Mouse (Mus musculus): ENCODE results near the gene Gm7102. TPM values are rescaled to one million over a fixed set of nuclear protein-coding genes. Genes with fewer than 3 reads are reported as not detected.
"Not testable (repeated sequence)": the region's sequence is repeated elsewhere in the genome, so short reads cannot be mapped to it uniquely, and the experiment has no call there.

Gene Gm7102
- 0.16 and 0.37 TPM in 2 replicates for polyA plus RNA-seq (2014; fragmentation: Nextera tagmentation; extraction: Ambion mirVana)

DNA sequence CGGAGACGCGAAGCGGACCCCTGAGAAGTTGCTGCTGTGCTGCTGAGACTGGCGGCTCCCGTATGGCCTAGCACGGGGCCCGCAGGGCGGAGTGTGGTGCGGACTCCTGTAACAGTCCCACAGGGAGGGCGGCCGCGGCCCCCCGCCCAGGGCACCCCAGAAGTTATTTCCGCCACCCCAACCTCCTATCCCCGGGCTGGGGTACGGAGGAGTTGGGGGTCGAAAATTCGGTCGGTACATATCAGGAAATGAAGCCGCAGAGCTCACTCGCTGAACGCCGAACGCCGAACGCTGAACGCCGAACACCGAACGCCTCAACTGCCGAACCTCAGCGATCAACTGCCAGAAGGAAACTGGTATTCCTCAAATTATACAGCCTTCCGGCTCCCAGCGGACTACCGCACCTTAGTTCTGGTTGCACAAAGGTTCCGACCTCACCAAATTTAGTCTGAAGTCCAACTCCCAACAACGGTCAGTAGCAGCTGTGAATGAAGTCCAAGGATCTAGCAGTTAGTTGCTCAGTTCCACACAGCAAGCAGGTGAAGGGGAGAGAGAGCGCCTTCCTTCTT, at the start of gene Gm7102:
TSS of gene Gm7102 (minus strand) at position 554 of the 569 bp plus-strand sequence.
- H3K4me1 ChIP-seq (ENCODE audit: insufficient read depth) = no peaks in the 10 kb centered on the region
- no peaks in the 10 kb centered on the region for H3K36me3 ChIP-seq (ENCODE audit: insufficient read depth)
- H3K4me2 ChIP-seq = peak within 1 kb of the TSS; percentile 57
- DNase-seq = peak; percentile 18
- H3K4me3 ChIP-seq (ENCODE audit: low read depth, low read length) = peak within 1 kb of the TSS; percentile 32
- peak within 1 kb of the TSS; percentile 47 for H3K9ac ChIP-seq
- H3K27ac ChIP-seq (ENCODE audit: low read depth) = no peak within 1 kb of the TSS
- WGBS = 24% methylated on average over 39 of the region's 39 CpGs
- TF ChIP-seq CTCF (IDR thresholded peaks at IDR 0.05; ENCODE audit: low read depth) = no peak
- H3K27me3 ChIP-seq (ENCODE audit: insufficient read depth, low read length) = no peaks in the 10 kb centered on the region
- H3K9me3 ChIP-seq (ENCODE audit: low read depth, low read length) = no peaks in the 10 kb centered on the region; the same call in 1 of the 2 replicates
- no peak for ATAC-seq (ENCODE audit: insufficient read depth)

DNA sequence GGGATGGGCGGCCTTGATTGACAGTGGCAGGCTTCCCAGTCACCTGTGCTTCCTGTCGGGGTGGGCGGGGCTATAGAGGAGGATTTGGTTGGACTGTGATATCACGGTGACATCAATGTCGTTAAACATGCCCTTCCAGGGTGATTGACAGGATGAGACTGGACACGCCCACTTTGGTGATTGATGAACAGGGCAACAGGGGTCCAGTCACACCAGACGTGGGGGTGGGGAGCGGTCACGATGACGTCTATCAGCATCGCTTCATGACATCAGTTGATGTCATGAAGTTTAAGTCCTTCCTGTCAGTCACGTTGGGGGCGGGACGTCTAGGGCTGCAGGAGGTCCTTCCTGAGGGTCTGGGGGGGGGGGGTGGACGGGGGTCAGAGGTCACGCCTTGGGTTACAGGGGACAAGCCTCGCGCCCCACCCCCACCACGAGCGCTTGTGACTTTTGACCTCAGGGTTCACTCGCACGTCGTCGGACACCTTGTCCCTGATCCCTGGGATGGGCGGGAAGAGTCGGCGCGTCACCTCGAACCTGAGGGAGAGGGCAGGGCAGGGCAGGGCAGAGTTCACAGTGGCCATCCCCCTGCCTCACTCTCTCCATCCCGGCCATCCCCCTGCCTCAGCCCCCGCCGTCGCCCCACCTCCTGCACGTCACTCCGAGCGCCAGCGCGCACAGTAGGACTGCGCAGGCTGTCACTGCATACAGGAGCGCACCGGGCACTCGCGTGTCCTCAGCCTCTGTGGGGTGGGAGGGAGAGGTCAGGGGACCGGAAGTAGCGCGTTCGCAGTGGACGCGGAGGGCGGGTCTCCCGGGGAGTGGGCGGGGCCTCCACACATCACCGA, 48.8 kb upstream of the Gm7102 start:
- 36% methylated on average over 51 of the region's 53 CpGs for WGBS
- DNase-seq (peak; percentile 65), ATAC-seq (ENCODE audit: insufficient read depth) (peak; percentile 5)
- Histone ChIP-seq H3K4me3 (ENCODE audit: low read depth, low read length) (peak overlapping the region; percentile 55), H3K4me2 (peak overlapping the region; percentile 65), H3K27me3 (ENCODE audit: insufficient read depth, low read length) (no peaks in the 10 kb centered on the region), H3K36me3 (ENCODE audit: insufficient read depth) (no peaks in the 10 kb centered on the region), H3K27ac (ENCODE audit: low read depth) (no peak overlapping the region), H3K9me3 (ENCODE audit: low read depth, low read length) (peaks cover 5% of the 10 kb centered on the region; the same call in 1 of the 2 replicates), H3K9ac (no peak overlapping the region), H3K4me1 (ENCODE audit: insufficient read depth) (no peaks in the 10 kb centered on the region)
- no peak for TF ChIP-seq CTCF (IDR thresholded peaks at IDR 0.05; ENCODE audit: low read depth)

DNA sequence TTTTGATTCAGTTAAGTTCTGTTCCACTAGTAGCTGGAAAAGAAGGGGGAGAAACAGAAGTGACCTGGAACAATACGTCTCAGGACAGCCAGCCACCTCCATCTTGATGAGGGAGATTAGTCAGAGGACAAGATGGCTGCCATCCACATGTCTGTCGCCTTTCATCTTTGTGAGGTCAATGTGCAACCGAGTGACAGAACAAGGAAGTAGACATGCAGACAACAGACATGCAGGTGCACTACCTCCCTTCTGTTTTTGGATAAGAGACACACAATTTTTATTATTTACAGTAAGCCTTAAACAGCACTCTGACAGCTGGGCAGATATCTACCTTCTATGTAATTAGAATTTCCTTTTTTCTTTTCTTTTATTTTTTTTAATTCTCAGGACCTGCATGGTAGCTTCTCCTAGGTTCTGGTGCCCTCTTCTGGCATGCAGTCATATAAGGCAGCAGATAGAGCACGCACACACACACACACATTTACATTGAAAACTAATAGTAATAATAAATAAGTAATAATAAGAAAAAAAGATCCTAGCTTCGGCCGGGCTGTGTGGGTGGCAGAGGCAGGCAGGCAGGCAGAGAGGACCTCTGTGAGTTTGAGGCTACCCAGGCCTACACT, 47.7 kb upstream of the Gm7102 start:
- peak; percentile 13 for DNase-seq
- Histone ChIP-seq H3K4me1 (ENCODE audit: insufficient read depth) (no peaks in the 10 kb centered on the region), H3K9me3 (ENCODE audit: low read depth, low read length) (peaks cover 5% of the 10 kb centered on the region; the same call in 1 of the 2 replicates), H3K4me2 (no peak overlapping the region), H3K27me3 (ENCODE audit: insufficient read depth, low read length) (no peaks in the 10 kb centered on the region), H3K9ac (no peak overlapping the region), H3K27ac (ENCODE audit: low read depth) (no peak overlapping the region), H3K36me3 (ENCODE audit: insufficient read depth) (no peaks in the 10 kb centered on the region), H3K4me3 (ENCODE audit: low read depth, low read length) (no peak overlapping the region)
- ATAC-seq (ENCODE audit: insufficient read depth) = no peak
- TF ChIP-seq CTCF (IDR thresholded peaks at IDR 0.05; ENCODE audit: low read depth) = no peak
- 90% methylated on average over 6 of the region's 6 CpGs for WGBS

DNA sequence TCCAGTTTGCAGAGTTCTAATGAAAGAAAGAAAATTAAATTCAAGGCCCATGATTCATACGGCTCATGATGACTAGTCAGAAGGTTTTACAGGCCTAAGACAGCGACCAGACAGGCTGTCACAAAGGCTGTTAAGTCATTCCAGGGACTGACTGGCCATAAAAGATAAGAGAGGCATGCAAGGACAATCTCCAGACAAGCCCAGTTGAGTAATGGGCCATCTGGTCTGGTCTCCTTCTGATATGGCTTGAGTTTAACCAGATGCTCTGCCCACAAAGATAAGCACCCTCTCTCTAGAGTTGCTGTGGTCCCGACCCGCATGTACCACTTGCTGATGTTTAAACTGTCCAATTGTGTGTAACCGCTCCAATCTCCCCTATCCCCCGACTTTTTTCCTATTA, 31.4 kb upstream of the Gm7102 start:
- 69% methylated on average over 6 of the region's 6 CpGs for WGBS

DNA sequence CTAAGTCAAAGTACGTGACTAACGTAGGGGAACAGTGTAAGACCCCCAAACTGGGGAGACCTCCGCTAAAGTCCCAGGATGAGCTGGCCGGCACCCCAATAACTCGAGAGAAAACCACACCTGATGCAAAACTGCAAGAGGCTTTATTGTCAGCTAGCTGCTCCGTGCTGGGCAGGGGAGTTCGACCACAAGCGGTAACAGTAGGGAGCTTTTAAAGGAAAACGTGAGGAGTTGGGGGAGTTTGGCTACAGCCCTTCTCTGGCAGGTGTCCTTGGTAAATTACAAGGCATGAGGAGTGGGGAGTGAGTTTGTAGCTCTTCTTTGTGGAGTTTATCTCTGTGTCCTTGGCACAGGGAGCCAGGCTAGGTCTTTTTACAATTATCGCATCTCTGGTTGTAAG, 23.7 kb upstream of the Gm7102 start:
- Histone ChIP-seq H3K9me3 (ENCODE audit: low read depth, low read length) (no peaks in the 10 kb centered on the region), H3K4me2 (no peak overlapping the region), H3K4me1 (ENCODE audit: insufficient read depth) (no peaks in the 10 kb centered on the region), H3K4me3 (ENCODE audit: low read depth, low read length) (no peak overlapping the region), H3K9ac (no peak overlapping the region), H3K27ac (ENCODE audit: low read depth) (no peak overlapping the region), H3K36me3 (ENCODE audit: insufficient read depth) (no peaks in the 10 kb centered on the region), H3K27me3 (ENCODE audit: insufficient read depth, low read length) (no peaks in the 10 kb centered on the region)
- TF ChIP-seq CTCF (IDR thresholded peaks at IDR 0.05; ENCODE audit: low read depth) = no peak
- WGBS = 21% methylated on average over 10 of the region's 10 CpGs
- ATAC-seq (ENCODE audit: insufficient read depth) (no peak), DNase-seq (peak; percentile 35)

More for the DNA sequence above, 31.4 kb upstream of the Gm7102 start:
- H3K9me3 ChIP-seq (ENCODE audit: low read depth, low read length); DNase-seq; H3K36me3 ChIP-seq (ENCODE audit: insufficient read depth); H3K27ac ChIP-seq (ENCODE audit: low read depth); H3K9ac ChIP-seq; H3K27me3 ChIP-seq (ENCODE audit: insufficient read depth, low read length); ATAC-seq (ENCODE audit: insufficient read depth); H3K4me2 ChIP-seq; H3K4me3 ChIP-seq (ENCODE audit: low read depth, low read length); H3K4me1 ChIP-seq (ENCODE audit: insufficient read depth): not testable (repeated sequence)

DNA sequence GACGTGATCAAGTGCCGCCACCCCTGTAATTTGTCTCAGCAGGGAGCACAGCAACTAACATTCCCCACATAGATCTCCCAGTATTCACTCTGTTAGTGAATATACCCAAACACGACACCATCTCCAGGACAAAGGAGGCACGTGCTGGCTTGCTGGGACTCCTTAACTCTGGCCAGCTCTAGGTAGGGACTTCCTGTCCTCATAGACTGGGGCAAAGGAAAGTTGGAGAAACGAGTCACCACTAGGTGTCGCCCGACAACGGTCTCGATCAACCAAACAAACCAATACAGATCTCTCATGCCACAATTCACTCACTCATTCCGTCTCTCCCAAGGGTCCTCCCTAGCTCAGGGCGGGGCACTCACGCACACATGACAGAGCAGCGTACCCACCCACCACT, 23.2 kb upstream of the Gm7102 start:
- H3K9me3 ChIP-seq (ENCODE audit: low read depth, low read length) = no peaks in the 10 kb centered on the region
- H3K9ac ChIP-seq = no peak overlapping the region
- no peak overlapping the region for H3K4me2 ChIP-seq
- H3K4me1 ChIP-seq (ENCODE audit: insufficient read depth) = no peaks in the 10 kb centered on the region
- no peak overlapping the region for H3K27ac ChIP-seq (ENCODE audit: low read depth)
- no peaks in the 10 kb centered on the region for H3K27me3 ChIP-seq (ENCODE audit: insufficient read depth, low read length)
- ATAC-seq (ENCODE audit: insufficient read depth) (no peak), DNase-seq (peak; percentile 96)
- WGBS = 15% methylated on average over 13 of the region's 13 CpGs
- no peak overlapping the region for H3K4me3 ChIP-seq (ENCODE audit: low read depth, low read length)
- H3K36me3 ChIP-seq (ENCODE audit: insufficient read depth) = no peaks in the 10 kb centered on the region
- TF ChIP-seq CTCF (IDR thresholded peaks at IDR 0.05; ENCODE audit: low read depth) = no peak; the same call in 1 of the 2 replicates

DNA sequence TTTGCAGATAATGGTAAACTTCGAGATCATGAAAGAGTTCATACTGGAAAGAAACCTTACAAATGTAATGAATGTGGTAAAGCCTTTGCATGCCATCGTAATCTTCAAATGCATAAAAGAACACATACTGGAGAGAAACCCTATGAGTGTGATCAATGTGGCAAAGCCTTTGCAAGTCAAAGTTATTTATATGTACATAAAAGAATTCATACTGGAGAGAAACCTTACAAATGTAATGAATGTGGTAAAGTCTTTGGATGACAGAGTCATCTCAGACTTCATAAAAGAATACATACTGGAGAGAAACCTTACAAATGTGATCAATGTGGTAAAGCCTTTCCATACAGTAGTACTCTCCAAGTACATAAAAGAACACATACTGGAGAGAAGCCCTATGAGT, 7.5 kb upstream of the Gm7102 start, which contains the start of gene Gm6020:
TSS of gene Gm6020 (plus strand) at position 301 of the 400 bp plus-strand sequence.
- H3K27ac ChIP-seq (ENCODE audit: low read depth); H3K27me3 ChIP-seq (ENCODE audit: insufficient read depth, low read length); H3K9me3 ChIP-seq (ENCODE audit: low read depth, low read length); H3K4me2 ChIP-seq; DNase-seq; H3K36me3 ChIP-seq (ENCODE audit: insufficient read depth); ATAC-seq (ENCODE audit: insufficient read depth); H3K4me1 ChIP-seq (ENCODE audit: insufficient read depth); H3K4me3 ChIP-seq (ENCODE audit: low read depth, low read length); H3K9ac ChIP-seq: not testable (repeated sequence)
- WGBS = 77% methylated on average over 2 of the region's 2 CpGs

All from lung, embryonic 14.5 days (tissue).